Mouse (Mus musculus): Measurements from ENCODE around the gene Pdrg1. TPM values are rescaled to one million over a fixed set of nuclear protein-coding genes. Genes with fewer than 3 reads are reported as not detected.

Gene Pdrg1
- polyA plus RNA-seq, 1 experiment from 2014 or later, result 256 TPM

DNA sequence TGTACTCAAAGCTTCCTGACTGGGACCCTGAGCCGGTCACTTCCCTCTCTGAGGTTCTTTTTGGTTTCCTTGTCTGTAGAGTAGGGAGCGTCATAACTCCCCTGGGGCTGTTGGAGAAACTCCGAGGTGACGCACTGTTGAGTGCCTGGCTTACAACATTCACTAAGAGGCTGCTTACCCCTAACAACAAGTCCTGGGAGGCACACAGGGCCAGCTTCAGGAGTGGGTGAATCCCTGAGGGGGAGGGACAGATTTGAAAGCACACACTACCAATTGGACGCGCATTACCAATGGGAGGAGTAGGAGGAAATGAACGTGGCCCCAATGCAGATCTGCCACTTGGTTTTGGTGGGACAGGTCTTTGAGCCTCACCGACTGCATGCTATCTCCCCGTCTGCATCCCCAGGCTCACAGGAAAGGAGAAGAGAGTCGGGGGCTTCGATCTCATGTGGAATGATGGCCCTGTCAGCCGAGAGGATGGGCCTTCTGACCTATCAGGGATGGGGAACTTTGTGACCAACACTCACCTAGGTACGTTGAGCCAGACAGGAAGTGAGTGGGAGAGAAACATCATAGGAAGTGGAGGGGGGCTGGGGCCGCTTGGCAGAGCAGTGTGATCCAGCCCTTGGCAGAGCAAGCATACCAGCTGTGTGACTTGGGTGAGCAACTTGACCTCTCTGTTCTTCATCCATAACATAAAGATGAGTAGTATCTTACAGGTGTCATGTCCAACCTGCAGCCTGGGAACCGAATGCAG is 12.6 kb downstream of the Pdrg1 start:
- no peak overlapping the region for H3K4me2 ChIP-seq
- H3K27me3 ChIP-seq (replicated peaks), result no peaks in the 10 kb centered on the region
- peaks cover 3% of the 10 kb centered on the region; the same call in 1 of the 2 replicates for H3K4me1 ChIP-seq
- no peaks in the 10 kb centered on the region for H3K9me3 ChIP-seq (replicated peaks)
- H3K4me3 ChIP-seq (replicated peaks), result no peak overlapping the region
- no peak for ATAC-seq (ENCODE audit: low FRiP score)
- peaks cover 16% of the 10 kb centered on the region for H3K36me3 ChIP-seq
- no peak overlapping the region for H3K27ac ChIP-seq (replicated peaks)
- no peak overlapping the region for H3K9ac ChIP-seq (replicated peaks)
- WGBS, result 85% methylated on average over 15 of the region's 15 CpGs

GRCm38 (mm10) chr2:152997046-152997445 is 18.2 kb downstream of the Pdrg1 start:
- Histone ChIP-seq H3K4me1 (no peaks in the 10 kb centered on the region), H3K27me3 (replicated peaks) (no peaks in the 10 kb centered on the region), H3K9me3 (replicated peaks) (no peaks in the 10 kb centered on the region), H3K36me3 (no peaks in the 10 kb centered on the region), H3K4me2 (no peak overlapping the region), H3K4me3 (replicated peaks) (no peak overlapping the region), H3K27ac (replicated peaks) (no peak overlapping the region), H3K9ac (replicated peaks) (no peak overlapping the region)
- WGBS, result 67% methylated on average over 4 of the region's 4 CpGs
- no peak for ATAC-seq (ENCODE audit: low FRiP score)

DNA sequence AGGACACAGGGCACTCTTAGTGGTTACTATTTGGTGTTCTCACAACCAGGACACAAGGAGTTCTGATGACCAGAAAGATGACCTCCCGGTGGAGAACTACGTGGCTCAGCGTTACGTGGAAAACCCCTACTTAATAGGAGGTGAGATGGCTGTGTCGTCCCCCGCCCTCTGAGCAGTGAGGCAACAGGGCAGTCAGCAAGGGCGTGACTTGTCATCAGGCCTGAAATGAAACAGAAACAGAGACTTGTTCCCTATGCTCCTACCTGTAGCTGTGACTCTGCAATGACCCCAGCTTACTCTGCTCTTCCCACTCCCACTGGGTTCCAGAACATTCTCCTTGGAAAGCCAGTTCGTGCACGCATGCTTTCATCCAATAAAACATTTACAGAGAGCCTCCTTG is 23.7 kb downstream of the Pdrg1 start:
- 89% methylated on average over 9 of the region's 9 CpGs for WGBS
- ATAC-seq (ENCODE audit: low FRiP score), result no peak
- no peaks in the 10 kb centered on the region for H3K4me1 ChIP-seq
- no peak overlapping the region for H3K4me3 ChIP-seq (replicated peaks)
- H3K9me3 ChIP-seq (replicated peaks), result no peaks in the 10 kb centered on the region
- H3K9ac ChIP-seq (replicated peaks), result no peak overlapping the region
- H3K36me3 ChIP-seq, result no peaks in the 10 kb centered on the region
- H3K27me3 ChIP-seq (replicated peaks), result 0 out of 2 replicates have a peak, but pooled peaks cover 3% of the 10 kb centered on the region
- no peak overlapping the region for H3K27ac ChIP-seq (replicated peaks)
- no peak overlapping the region for H3K4me2 ChIP-seq

DNA sequence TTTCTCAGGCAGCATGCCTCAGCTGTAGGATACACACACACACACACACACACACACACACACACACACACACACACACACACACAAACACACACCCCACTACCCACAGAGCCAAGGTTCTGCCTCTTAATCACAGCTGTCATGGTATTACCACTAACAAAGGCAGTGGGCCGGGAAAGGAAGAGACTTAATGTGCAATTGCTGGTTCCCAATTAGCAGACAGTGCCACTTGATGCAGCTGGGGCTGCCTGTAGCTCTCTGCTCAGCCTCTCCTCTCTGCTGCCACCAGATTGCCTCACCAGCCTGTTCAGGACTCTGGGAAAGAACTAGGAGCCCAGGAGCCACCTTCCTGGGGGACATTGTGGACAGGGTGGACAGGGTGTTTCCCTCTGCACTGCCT is 29.6 kb downstream of the Pdrg1 start:
- 13% methylated on average over 1 of the region's 1 CpGs for WGBS
- ATAC-seq (ENCODE audit: low FRiP score), result 0 out of 2 replicates have a peak, but pooled peaks have one; percentile 38
- no peak overlapping the region for H3K4me3 ChIP-seq (replicated peaks)
- H3K4me2 ChIP-seq, result no peak overlapping the region
- no peak overlapping the region for H3K27ac ChIP-seq (replicated peaks)
- H3K9ac ChIP-seq (replicated peaks), result no peak overlapping the region
- H3K36me3 ChIP-seq, result no peaks in the 10 kb centered on the region
- H3K4me1 ChIP-seq, result peaks cover 4% of the 10 kb centered on the region; the same call in 1 of the 2 replicates
- H3K9me3 ChIP-seq (replicated peaks), result no peaks in the 10 kb centered on the region
- H3K27me3 ChIP-seq (replicated peaks), result no peaks in the 10 kb centered on the region

DNA sequence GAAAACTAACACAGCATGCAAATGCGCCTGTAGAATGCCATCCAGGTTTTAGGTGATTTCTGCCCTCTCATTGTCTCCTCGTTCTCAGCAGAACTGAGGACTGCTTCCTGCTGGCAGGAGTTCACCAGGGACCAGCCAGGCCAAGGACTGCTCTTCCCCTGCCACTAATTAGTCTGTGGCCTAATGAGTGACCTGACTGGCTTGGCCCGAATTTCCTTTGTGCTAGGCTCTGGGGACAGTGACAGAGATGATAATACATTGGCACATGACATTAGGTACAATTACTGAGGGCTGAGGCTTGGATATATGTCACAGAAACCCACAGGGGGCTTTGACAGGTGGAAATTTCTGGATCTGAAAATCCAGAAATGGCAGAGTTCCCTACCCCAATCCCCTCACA is 38.2 kb downstream of the Pdrg1 start:
- Histone ChIP-seq H3K4me1 (no peaks in the 10 kb centered on the region), H3K36me3 (no peaks in the 10 kb centered on the region)
- 52% methylated on average over 3 of the region's 3 CpGs for WGBS

DNA sequence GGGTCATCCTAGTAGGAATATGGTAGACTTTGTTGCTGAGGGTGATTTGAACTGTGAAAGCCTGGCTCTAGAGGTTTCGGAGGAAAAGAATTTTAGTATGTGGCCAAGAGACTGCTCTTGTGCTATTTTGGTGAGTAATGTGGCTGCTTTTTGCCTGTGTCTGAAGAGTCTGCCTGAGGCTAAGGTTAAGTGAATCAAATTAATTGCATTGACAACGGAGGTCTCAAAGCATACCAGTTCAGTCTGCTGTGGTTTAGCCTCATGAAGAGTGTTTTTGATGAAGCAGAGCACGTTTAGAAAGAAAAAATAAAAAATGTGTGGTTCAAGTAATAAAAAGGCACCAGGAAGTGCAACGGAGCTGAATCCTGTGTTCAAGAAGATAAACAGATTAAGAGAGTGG is 49.7 kb downstream of the Pdrg1 start:
- no peak overlapping the region for H3K4me3 ChIP-seq (replicated peaks)
- 0 out of 2 replicates have a peak, but pooled peaks cover under 1% of the 10 kb centered on the region for H3K27me3 ChIP-seq (replicated peaks)
- no peak overlapping the region for H3K4me2 ChIP-seq
- no peaks in the 10 kb centered on the region for H3K9me3 ChIP-seq (replicated peaks)
- no peak for ATAC-seq (ENCODE audit: low FRiP score)
- H3K27ac ChIP-seq (replicated peaks), result no peak overlapping the region
- H3K4me1 ChIP-seq, result 0 out of 2 replicates have a peak, but pooled peaks cover 3% of the 10 kb centered on the region
- whole genome bisulfite sequencing, result 73% methylated on average over 4 of the region's 4 CpGs
- no peak overlapping the region for H3K9ac ChIP-seq (replicated peaks)
- H3K36me3 ChIP-seq, result no peaks in the 10 kb centered on the region

More for the DNA sequence above, 38.2 kb downstream of the Pdrg1 start:
- H3K9ac ChIP-seq (replicated peaks), result no peak overlapping the region
- ATAC-seq (ENCODE audit: low FRiP score), result no peak
- no peaks in the 10 kb centered on the region for H3K9me3 ChIP-seq (replicated peaks)
- H3K27me3 ChIP-seq (replicated peaks), result no peaks in the 10 kb centered on the region
- H3K27ac ChIP-seq (replicated peaks), result no peak overlapping the region
- no peak overlapping the region for H3K4me3 ChIP-seq (replicated peaks)
- H3K4me2 ChIP-seq, result no peak overlapping the region

DNA sequence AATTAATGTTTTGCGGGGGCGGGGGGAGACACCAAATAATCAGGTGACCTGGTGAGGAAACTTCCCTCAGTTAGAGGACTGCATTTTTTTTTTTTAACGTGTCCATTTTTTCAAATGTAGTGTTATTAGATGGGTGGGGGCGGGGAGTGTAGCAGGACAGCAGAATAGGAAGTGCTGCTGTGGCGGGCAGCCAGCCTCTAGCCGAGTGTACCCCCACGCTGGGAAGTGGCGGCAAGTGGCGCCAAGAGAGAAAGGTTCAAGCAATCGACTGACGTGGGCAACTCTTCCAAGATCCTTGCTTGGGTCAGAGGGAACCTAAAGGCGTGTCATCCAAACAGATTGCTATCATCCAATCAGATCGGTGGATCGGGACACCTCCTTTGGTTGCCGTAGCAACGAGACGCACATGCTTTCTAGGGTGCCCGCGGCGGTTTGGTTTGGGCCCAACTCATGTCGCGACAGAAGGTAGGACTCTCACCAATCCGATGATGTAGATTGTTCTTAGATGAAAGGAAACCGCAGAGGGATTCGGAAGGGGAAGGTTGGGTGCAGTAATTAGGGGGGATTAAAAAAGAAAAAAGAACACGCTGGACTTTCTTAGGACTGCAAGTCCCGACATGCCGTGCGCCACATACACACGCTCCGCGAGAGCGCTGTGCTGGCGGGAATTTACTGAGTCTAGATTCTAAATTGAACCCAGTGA is 53.0 kb downstream of the Pdrg1 start, which contains the start of gene Ttll9:
TSS of gene Ttll9 (plus strand) at position 395 of the 703 bp plus-strand sequence.
- H3K9ac ChIP-seq (replicated peaks), result peak within 1 kb of the TSS; percentile 34

More for the DNA sequence above, 53.0 kb downstream of the Pdrg1 start, which contains the start of gene Ttll9:
- H3K4me1 ChIP-seq, result 0 out of 2 replicates have a peak, but pooled peaks cover 3% of the 10 kb centered on the region
- 2% methylated on average over 34 of the region's 34 CpGs for WGBS
- peak within 1 kb of the TSS; percentile 52 for H3K4me3 ChIP-seq (replicated peaks)
- no peak within 1 kb of the TSS; the same call in 1 of the 2 replicates for H3K27ac ChIP-seq (replicated peaks)
- peak; percentile 93 for ATAC-seq (ENCODE audit: low FRiP score)
- H3K36me3 ChIP-seq, result no peaks in the 10 kb centered on the region
- H3K4me2 ChIP-seq, result peak within 1 kb of the TSS; percentile 80
- peaks cover 3% of the 10 kb centered on the region; the same call in 1 of the 2 replicates for H3K27me3 ChIP-seq (replicated peaks)
- H3K9me3 ChIP-seq (replicated peaks), result no peaks in the 10 kb centered on the region

Other genes starting within 250 kb of the Pdrg1 start
- gene Bcl2l1, start 183.7 kb downstream of the Pdrg1 start, polyA plus RNA-seq (2015; fragmentation: Nextera tagmentation; extraction: Ambion mirVana), result 119 and 125 TPM in 2 replicates
- gene Tpx2, start 167.5 kb downstream of the Pdrg1 start, polyA plus RNA-seq (2015; fragmentation: Nextera tagmentation; extraction: Ambion mirVana), result 11.1 and 26.9 TPM in 2 replicates
- gene Mylk2, start 104.1 kb downstream of the Pdrg1 start, polyA plus RNA-seq (2015; fragmentation: Nextera tagmentation; extraction: Ambion mirVana), result 0.08 and 0.29 TPM in 2 replicates
- gene Foxs1, start 82.2 kb downstream of the Pdrg1 start, polyA plus RNA-seq (2015; fragmentation: Nextera tagmentation; extraction: Ambion mirVana), result 4.0 and 4.3 TPM in 2 replicates
- 10.5 and 13.5 TPM in 2 replicates for gene Dusp15, start 63.7 kb downstream of the Pdrg1 start, polyA plus RNA-seq (2015; fragmentation: Nextera tagmentation; extraction: Ambion mirVana)
- gene Ttll9, start 52.9 kb downstream of the Pdrg1 start, polyA plus RNA-seq (2015; fragmentation: Nextera tagmentation; extraction: Ambion mirVana), result 8.1 and 8.7 TPM in 2 replicates
- gene Xkr7, start 16.4 kb upstream of the Pdrg1 start, polyA plus RNA-seq (2015; fragmentation: Nextera tagmentation; extraction: Ambion mirVana), result 1.7 and 2.0 TPM in 2 replicates
- 1.3 and 1.4 TPM in 2 replicates for gene Ccm2l, start 50.5 kb upstream of the Pdrg1 start, polyA plus RNA-seq (2015; fragmentation: Nextera tagmentation; extraction: Ambion mirVana)
- 3.2 and 4.0 TPM in 2 replicates for gene Hck, start 93.0 kb upstream of the Pdrg1 start, polyA plus RNA-seq (2015; fragmentation: Nextera tagmentation; extraction: Ambion mirVana)
- gene Tm9sf4, start 145.9 kb upstream of the Pdrg1 start, polyA plus RNA-seq (2015; fragmentation: Nextera tagmentation; extraction: Ambion mirVana), result 83.0 and 83.7 TPM in 2 replicates
- gene Tspyl3, start 210.0 kb upstream of the Pdrg1 start, polyA plus RNA-seq (2015; fragmentation: Nextera tagmentation; extraction: Ambion mirVana), result 37.2 and 38.0 TPM in 2 replicates
- gene Plagl2, start 226.0 kb upstream of the Pdrg1 start, polyA plus RNA-seq (2015; fragmentation: Nextera tagmentation; extraction: Ambion mirVana), result 4.4 and 8.9 TPM in 2 replicates
- 5.3 and 5.5 TPM in 2 replicates for gene Pofut1, start 226.1 kb upstream of the Pdrg1 start, polyA plus RNA-seq (2015; fragmentation: Nextera tagmentation; extraction: Ambion mirVana)